Mouse (Mus musculus) Patski (cell line): ENCODE results near the gene Snrnp25. TPM values are rescaled to one million over a fixed set of nuclear protein-coding genes. Genes with fewer than 3 reads are reported as not detected.
"Not testable (repeated sequence)": the region's sequence is repeated elsewhere in the genome, so short reads cannot be mapped to it uniquely, and the experiment has no call there.

Experiments
- ATAC-seq: fragments of 100-300 bp; one replicate; pipeline ENCODE4 v1.8.0; 2021
- CTCF ChIA-PET: fragments of 350-600 bp; sonication (Branson Sonifier 250); formaldehyde crosslinking; loops from one replicate; lab custom pipeline; 2022; ENCODE audit warnings: inconsistent platforms; lab: Charles Lee
- POLR2A ChIA-PET: fragments of 350-600 bp; sonication (Branson Sonifier 250); formaldehyde crosslinking; loops from one replicate; lab custom pipeline; 2022; ENCODE audit warnings: antibody characterized with exemption, inconsistent platforms; lab: Charles Lee
- DNase-seq: peaks from one replicate; pipeline ENCODE4 v3.0.0-alpha.2; 2011; ENCODE audit warnings: low read depth, low spot score
- H3K27me3 ChIP-seq: fragments of 371-371 bp; one replicate; pipeline ENCODE4 v1.5.1; 2021
- CTCF ChIP-seq: fragments of 100-300 bp; IDR thresholded peaks from one replicate; pipeline ENCODE4 v1.5.1; 2021
- in situ Hi-C: fragments of 300-500 bp; cut with MboI; formaldehyde crosslinking; loops from 3 replicates; pipeline ENCODE4 v1.11.1; 2018; ENCODE audit warnings: low pct_unique_long_range_greater_than_20kb, mixed read lengths
- polyA plus RNA-seq: library from polyadenylated mRNA; unstranded; gene quantifications from one replicate; pipeline ENCODE4 v1.2.3, GENCODE M21; 2021

The Snrnp25 gene
- polyA plus RNA-seq, 1 experiment from 2014 or later, result 32.0 TPM

DNA sequence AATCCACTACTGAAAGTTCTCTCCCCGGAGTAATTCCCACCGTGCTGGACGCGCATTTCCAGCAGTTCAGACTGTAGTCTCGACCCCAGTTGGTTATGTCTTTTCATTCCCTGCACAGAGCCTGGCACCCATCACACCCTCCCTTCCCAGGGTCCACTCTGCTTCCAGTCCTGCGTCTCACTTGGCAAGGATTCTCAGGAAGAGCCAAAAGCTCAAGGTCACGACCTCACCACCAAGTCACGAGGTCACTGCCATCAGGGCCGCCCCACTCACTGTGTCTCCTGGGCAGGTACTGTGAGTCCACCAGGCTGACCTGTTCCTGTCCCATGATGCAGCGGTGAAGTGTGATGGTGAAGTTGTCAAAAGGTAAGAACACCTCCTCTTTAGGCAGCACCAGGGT lies 11.1 kb upstream of the Snrnp25 start:
- ChIA-PET POLR2A (no interaction called here), CTCF (interaction anchor here (1.0 to 1.4 kb wide), 2 partner anchors 11 to 44 kb away, joined by 3 read pairs; partner anchors contain the start of gene Snrnp25)
- DNase-seq (no peak), ATAC-seq (no peak)
- no peak for TF ChIP-seq CTCF
- in situ Hi-C loops, result no loop called here
- peaks cover 20% of the 10 kb centered on the region for H3K27me3 ChIP-seq

DNA sequence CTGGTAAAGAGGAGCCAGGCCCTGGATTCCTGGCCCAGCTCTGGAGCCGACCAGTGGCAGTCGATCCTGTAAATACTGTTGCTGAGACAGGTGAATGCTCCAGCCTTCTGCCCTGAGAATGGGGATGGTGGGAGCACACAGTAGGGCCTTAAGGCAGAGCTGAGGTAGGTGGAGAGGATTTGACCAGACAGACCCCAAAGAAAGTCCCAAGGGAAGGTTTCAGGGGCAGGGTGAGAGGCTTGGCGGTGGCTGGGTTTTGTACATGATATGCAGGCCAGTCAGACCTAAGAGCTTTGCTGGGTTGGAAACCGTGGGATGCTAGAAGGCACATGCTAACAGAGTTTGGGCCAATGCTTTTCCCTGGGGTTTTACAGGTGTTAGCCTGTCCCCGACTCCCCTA lies 10.6 kb upstream of the Snrnp25 start:
- no peak for TF ChIP-seq CTCF
- CTCF ChIA-PET, result interaction anchor here (1.0 to 1.4 kb wide), 2 partner anchors 10 to 43 kb away, joined by 3 read pairs; partner anchors contain the start of gene Snrnp25
- DNase-seq, result no peak

DNA sequence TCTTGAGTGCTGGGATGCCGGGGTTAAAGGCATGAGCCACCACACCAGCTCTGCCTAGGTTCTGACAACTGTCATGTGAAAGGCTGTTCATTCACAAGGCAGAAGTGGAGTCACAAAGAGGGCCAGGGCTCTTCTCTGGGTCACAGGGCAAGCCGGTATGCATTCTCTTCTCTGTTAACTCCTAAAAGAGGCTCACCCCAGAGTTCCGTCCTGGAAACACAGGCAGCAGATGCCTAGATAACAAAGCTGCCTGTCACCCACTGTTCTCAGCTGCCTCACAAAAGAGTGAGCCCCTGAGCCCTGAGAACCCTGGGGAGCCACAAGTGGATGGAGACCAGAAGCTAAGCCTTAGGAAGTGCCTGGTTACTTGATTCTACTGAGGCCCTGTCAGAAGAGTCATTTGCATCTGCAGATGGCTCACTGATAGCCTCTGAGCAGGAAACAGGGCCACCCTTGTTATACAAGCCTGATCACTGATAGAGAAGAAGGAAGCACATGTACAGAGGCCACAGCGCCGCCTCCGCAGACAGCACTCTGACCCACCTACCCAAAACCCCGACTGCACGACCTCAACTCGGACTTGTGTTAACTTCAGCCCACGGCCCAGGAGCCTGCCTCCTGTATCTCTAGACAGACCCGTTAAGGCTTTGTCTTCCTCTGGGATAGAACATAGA lies 9.2 kb upstream of the Snrnp25 start:
- in situ Hi-C loops, result no loop called here
- H3K27me3 ChIP-seq, result peaks cover 26% of the 10 kb centered on the region
- TF ChIP-seq CTCF, result no peak
- DNase-seq (no peak), ATAC-seq (no peak)
- ChIA-PET CTCF (no interaction called here), POLR2A (no interaction called here)

More for the DNA sequence above, 10.6 kb upstream of the Snrnp25 start:
- ATAC-seq, result no peak
- in situ Hi-C loops, result no loop called here
- peaks cover 20% of the 10 kb centered on the region for H3K27me3 ChIP-seq
- POLR2A ChIA-PET, result no interaction called here

DNA sequence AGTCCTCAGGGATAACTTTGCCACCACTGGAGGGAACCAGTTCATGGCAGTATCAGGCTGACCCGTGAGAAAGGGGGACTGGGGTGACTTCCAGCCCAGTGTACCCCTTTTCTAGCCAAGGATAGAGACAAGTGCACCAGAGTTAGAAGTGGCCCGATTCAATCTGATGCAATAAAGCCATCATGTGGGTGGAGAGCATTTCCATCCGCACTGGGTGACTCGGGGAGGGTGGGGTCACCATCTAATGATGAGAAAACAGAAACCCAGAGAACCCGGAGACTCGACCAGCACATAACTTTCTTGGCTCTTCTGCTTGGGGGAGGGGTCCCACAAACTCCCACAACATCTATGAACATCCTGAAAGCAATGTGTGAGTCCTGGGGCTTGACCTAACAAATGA lies 8.5 kb upstream of the Snrnp25 start:
- ATAC-seq (no peak), DNase-seq (no peak)
- ChIA-PET CTCF (no interaction called here), POLR2A (no interaction called here)
- peaks cover 31% of the 10 kb centered on the region for H3K27me3 ChIP-seq
- TF ChIP-seq CTCF, result no peak
- in situ Hi-C loops, result no loop called here

DNA sequence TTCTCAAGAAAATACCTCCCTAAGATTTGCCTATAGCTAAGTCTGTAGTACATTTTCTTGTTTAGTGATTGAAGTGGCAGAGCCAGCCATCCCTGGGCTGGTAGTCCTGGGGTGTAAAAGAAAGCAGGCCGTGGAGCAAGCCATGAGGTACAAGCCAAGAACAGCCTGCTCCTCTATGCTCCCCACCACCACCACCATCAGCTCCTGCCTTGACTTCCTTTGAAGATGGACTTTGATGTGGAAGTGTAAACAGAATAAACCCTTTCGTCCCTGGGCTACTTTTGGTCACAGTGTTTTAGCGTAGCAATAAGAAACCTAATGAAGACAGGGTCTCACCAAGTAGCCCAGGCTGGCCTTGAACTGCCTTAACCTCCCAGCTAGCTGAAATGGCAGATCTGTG lies 7.4 kb upstream of the Snrnp25 start:
- DNase-seq (no peak), ATAC-seq (no peak)
- in situ Hi-C loops, result no loop called here
- POLR2A ChIA-PET, result no interaction called here
- H3K27me3 ChIP-seq, result peaks cover 32% of the 10 kb centered on the region
- TF ChIP-seq CTCF, result no peak
- CTCF ChIA-PET, result interaction anchor here (0.6 to 0.9 kb wide), 2 partner anchors 15 to 59 kb away, joined by 3 read pairs; no protein-coding TSS in a partner anchor

DNA sequence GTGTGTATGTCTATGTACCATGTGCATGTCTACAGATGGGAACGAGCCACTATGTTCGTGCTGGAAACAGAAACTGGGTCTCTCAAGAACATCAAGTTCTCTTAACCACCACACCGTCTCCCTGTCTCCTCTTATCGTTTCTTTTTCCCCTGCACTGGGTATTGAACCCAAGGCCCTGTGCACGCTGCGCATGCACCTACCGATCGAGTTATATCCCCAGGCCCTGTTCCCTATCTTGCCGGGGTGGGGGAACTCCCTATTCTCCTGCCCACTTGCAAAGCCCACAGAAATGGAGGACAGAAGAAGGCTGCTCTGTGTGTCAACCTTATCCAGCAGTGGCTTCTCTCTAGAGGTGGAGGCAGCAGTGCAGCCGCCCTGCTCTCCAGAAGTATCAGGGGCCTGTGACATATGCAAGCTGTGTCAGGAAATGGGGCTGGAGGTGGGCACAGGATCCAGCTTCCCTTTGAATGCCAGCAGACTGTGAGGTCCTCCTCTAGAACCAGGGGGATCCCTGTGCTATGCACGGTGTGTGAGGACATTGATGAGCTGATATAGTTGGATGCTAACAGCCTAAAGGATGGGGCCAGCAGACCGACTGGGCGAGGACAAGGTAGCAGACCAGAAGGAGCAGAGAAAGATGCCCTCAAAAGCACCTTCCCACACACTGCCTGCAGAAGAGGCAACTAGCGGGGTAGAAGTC lies 6.8 kb upstream of the Snrnp25 start:
- ChIA-PET POLR2A (no interaction called here), CTCF (interaction anchor here (0.9 kb wide), 1 partner anchor 60 kb away, joined by 3 read pairs; no protein-coding TSS in a partner anchor)
- in situ Hi-C loops, result no loop called here
- ATAC-seq, result no peak
- no peak for DNase-seq
- TF ChIP-seq CTCF, result no peak
- peaks cover 35% of the 10 kb centered on the region for H3K27me3 ChIP-seq

DNA sequence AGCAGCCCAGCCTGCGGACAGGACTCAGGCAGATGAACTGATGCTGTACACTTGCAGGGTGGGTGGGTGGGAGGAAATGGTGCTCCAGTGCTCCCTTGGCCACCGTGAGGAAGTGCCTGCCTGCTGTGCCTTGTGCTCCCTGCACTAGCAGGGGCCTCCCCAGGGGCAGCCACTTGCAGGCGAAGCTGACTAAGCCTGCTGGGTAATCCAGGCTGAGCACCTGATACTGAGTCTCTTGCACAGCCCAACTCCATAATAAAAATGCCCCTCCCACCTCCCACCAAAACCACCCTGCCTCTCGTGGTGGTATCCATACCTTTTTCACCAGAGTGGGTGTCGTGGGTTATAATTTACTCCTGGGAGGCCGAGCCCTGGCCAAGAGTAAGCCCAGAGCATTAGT lies 6.0 kb upstream of the Snrnp25 start:
- peaks cover 39% of the 10 kb centered on the region for H3K27me3 ChIP-seq

DNA sequence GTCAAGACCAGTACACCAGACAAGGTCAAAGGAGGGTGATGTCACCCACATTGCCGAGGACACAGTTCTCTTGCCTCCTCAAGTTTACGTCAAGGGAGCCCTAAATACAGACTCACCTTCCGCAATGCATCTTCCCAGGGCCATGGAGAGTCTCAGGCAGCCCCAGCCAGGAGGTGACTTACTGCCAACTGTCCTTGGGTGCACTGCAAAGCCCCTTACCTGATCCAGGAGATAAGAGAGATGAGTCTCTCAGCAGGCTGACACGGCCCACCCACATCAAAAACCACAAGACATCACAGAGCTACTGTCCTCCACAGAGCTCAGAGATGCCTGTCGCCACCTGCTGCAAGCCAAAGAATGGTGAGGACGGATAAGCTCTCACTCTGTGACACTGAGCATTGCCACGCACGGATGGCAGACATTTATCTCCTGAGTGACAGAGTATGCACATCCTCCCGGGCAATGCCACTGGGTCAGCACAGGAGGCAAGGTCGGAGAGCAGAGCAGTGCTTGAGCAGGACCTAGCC lies 5.1 kb upstream of the Snrnp25 start, which contains the start of gene Il9r:
Il9r (minus strand) TSS at position 205 of the 527 bp plus-strand sequence.
- no peak for TF ChIP-seq CTCF
- H3K27me3 ChIP-seq, result peaks cover 34% of the 10 kb centered on the region

More for the DNA sequence above, 6.0 kb upstream of the Snrnp25 start:
- ChIA-PET CTCF (no interaction called here), POLR2A (no interaction called here)
- in situ Hi-C loops, result no loop called here
- no peak for DNase-seq
- no peak for TF ChIP-seq CTCF
- no peak for ATAC-seq

DNA sequence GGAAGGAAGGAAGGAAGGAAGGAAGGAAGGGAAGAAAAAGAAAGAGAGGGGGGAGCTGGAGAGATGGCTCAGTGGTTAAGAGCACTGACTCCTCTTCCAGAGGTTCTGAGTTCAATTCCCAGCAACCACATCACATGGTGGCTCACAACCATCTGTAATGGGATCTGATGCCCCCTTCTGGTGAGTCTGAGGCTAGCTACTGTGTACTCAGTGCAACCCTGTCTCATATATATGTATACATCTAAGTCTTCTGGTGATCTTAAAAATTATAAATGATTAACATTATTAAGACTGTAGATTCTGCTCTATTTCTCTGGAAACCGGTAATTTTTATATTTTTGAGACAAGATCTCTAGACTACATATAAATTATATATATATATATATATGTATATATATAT lies 4.2 kb upstream of the Snrnp25 start:
- in situ Hi-C loops, DNase-seq, POLR2A ChIA-PET, ATAC-seq: not testable (repeated sequence)
- peaks cover 28% of the 10 kb centered on the region for H3K27me3 ChIP-seq
- CTCF ChIA-PET, result interaction anchor here (1.3 to 1.5 kb wide), 3 partner anchors 9 to 120 kb away, joined by 3 to 4 read pairs (median 3); no protein-coding TSS in a partner anchor

More for the DNA sequence above, 5.1 kb upstream of the Snrnp25 start, which contains the start of gene Il9r:
- ATAC-seq (no peak), DNase-seq (no peak)
- in situ Hi-C loops, result no loop called here
- CTCF ChIA-PET, result interaction anchor here (1.3 kb wide), 1 partner anchor 10 kb away, joined by 3 read pairs; no protein-coding TSS in a partner anchor
- POLR2A ChIA-PET, result no interaction called here

DNA sequence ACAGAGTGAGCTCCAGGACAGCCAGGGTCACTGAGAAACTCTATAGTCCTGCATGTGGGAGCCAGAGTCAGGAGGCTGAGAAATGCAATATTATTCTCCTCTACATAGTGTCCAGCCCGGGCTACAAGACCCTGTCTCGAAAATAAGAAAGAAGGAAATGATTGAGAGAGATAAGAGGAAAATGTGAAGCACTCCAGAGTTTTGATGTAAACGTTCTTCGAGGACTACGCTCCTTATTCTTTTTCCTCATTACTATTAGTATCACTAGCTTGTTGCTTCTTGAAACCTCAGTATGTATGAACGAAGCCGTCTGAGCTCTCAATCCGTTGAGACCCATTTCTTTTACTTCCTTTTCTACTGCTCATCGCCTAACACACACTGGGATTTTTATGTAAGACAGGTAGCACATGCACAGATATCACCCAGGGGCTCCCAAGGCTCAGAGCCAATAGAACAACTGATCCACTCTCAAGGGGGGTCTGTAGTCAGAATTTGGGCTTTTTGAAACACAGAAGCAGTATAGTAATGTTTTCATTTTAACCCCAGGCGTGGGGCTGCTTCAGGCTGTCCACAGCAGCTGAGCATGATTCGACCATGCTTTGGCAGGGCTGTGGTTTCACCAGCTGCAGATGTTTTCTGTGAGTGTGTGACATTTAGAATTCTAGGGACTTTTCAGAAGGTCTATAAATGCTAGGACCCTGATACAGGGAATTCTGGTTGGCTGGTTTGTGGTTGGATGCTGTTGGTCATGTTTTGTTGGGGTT lies 3.1 kb upstream of the Snrnp25 start:
- DNase-seq (no peak), ATAC-seq (no peak)
- POLR2A ChIA-PET, result no interaction called here
- CTCF ChIA-PET, result interaction anchor here (1.4 to 1.5 kb wide), 2 partner anchors 19 to 119 kb away, joined by 3 to 4 read pairs; no protein-coding TSS in a partner anchor
- in situ Hi-C loops, result no loop called here
- no peak for TF ChIP-seq CTCF
- H3K27me3 ChIP-seq, result peaks cover 22% of the 10 kb centered on the region
